Mouse (Mus musculus) testis, adult 2 months (tissue): ENCODE results near the gene Tbx19. TPM values are rescaled to one million over a fixed set of nuclear protein-coding genes. Genes with fewer than 3 reads are reported as not detected.
A peak's percentile ranks its signal among the peaks of the same experiment; 100 is the strongest.

Experiments
- H3K27ac ChIP-seq: fragments of 200-500 bp; 2 replicates; pipeline ENCODE4 v1.5.1; 2012; ENCODE audit warnings: low read depth, low read length; ENCODE audit not compliant: control insufficient read depth, insufficient read depth
- H3K27me3 ChIP-seq: fragments of 200-500 bp; 2 replicates; pipeline ENCODE4 v1.6.1; 2012; ENCODE audit warnings: mild to moderate bottlenecking, low read length, moderate library complexity; ENCODE audit not compliant: control insufficient read depth, insufficient read depth
- H3K36me3 ChIP-seq: fragments of 200-500 bp; 2 replicates; pipeline ENCODE4 v1.6.1; 2012; ENCODE audit warnings: mild to moderate bottlenecking, low read length; ENCODE audit not compliant: control insufficient read depth, insufficient read depth
- H3K4me1 ChIP-seq: fragments of 200-500 bp; 2 replicates; pipeline ENCODE4 v1.6.1; 2012; ENCODE audit warnings: low read length; ENCODE audit not compliant: control insufficient read depth, insufficient read depth
- H3K4me3 ChIP-seq: fragments of 200-500 bp; 2 replicates; pipeline ENCODE4 v1.5.1; 2012; ENCODE audit warnings: low read depth, mild to moderate bottlenecking, low read length, moderate library complexity, mixed read lengths; ENCODE audit not compliant: control insufficient read depth
- CTCF ChIP-seq: fragments of 200-500 bp; IDR thresholded peaks from 2 replicates; pipeline ENCODE4 v1.5.1; 2012; ENCODE audit warnings: low read depth, mild to moderate bottlenecking, inconsistent platforms, low read length, moderate library complexity; ENCODE audit not compliant: control insufficient read depth, insufficient read depth, insufficient replicate concordance
- POLR2A ChIP-seq: fragments of 200-500 bp; IDR thresholded peaks from 2 replicates; pipeline ENCODE4 v1.6.1; 2012; ENCODE audit warnings: low read depth, mild to moderate bottlenecking, inconsistent platforms, low read length, moderate library complexity; ENCODE audit not compliant: control insufficient read depth
- polyA plus RNA-seq: library from polyadenylated mRNA; depleted of rRNA; stranded (reverse); fragments of >200 nt; gene quantifications from 2 replicates; pipeline ENCODE4 v1.2.3, GENCODE M21; 2012

The Tbx19 gene
- polyA plus RNA-seq, 1 experiment = 21.1 TPM

DNA sequence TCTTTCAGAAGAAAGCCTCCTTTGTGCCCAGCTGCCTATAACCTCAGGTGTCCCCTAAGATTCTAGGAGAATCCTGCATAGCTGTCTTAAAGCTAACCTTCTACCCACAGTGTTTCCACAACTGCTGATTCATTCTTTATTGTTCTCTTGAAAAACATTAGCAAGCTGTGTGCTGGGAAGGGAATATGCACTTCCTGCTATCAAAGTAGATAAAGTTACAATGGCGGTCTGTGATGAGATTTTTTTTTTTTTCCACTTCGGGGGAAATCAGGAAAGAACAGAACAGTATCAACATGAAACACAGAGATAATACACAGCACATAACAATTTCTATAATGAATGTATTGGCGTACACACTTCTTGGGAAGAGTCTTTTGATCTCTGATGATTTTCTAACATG is 37.3 kb upstream of the Tbx19 start:
- H3K27me3 ChIP-seq = no peaks in the 10 kb centered on the region
- no peak overlapping the region for H3K4me3 ChIP-seq
- H3K4me1 ChIP-seq = peaks cover 7% of the 10 kb centered on the region

DNA sequence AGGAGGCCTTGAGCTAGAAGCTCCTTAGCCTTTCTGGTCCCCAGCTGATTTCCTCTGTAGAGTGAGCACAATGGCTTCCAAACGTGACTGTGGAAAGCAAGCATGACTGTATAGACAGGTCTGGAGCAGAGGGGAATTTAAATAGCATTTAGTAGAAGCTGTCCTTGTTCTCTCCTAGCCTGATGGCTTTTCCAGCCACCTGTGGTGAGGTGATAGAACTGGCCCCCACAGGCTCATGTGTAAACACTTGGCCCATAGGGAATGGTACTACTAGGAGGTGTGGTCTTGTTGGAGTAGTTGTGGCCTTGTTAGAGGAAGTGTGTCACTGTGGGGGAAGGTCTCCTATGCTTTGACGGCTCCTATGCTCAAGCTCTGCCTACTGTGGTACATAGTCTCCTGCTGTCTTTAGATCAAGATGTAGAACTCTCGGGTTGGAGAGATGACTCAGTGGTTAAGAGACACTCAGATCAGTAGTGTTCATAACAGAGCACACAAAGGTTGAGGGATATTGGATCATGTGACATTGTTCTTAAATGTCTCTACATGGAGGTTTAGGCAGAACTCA is 34.9 kb upstream of the Tbx19 start:
- H3K27ac ChIP-seq = no peak overlapping the region
- H3K27me3 ChIP-seq = no peaks in the 10 kb centered on the region
- TF ChIP-seq CTCF (no peak), POLR2A (no peak)
- H3K4me3 ChIP-seq = no peak overlapping the region
- H3K4me1 ChIP-seq = peaks cover 7% of the 10 kb centered on the region
- no peaks in the 10 kb centered on the region for H3K36me3 ChIP-seq

More for the DNA sequence above, 37.3 kb upstream of the Tbx19 start:
- H3K36me3 ChIP-seq = no peaks in the 10 kb centered on the region
- no peak overlapping the region for H3K27ac ChIP-seq
- TF ChIP-seq POLR2A (no peak), CTCF (no peak)

DNA sequence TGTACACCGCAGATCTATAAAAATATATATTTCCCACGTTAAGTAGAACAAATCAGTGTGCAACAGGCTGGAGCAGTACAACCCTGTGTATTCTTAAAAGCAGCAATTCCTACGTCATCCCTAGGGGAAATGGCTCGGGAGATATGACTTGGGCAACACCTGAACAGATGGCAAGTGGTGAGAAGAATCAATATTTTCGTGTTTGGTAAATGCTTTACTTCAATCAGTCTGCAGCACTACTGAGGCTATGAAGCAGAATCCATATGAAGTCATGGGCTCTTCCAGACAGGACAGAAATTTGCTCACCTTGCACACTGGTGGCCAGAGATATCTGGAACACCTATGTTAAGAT is 34.1 kb upstream of the Tbx19 start:
- TF ChIP-seq CTCF (no peak), POLR2A (no peak)
- peak overlapping the region; percentile 94 for H3K4me3 ChIP-seq

DNA sequence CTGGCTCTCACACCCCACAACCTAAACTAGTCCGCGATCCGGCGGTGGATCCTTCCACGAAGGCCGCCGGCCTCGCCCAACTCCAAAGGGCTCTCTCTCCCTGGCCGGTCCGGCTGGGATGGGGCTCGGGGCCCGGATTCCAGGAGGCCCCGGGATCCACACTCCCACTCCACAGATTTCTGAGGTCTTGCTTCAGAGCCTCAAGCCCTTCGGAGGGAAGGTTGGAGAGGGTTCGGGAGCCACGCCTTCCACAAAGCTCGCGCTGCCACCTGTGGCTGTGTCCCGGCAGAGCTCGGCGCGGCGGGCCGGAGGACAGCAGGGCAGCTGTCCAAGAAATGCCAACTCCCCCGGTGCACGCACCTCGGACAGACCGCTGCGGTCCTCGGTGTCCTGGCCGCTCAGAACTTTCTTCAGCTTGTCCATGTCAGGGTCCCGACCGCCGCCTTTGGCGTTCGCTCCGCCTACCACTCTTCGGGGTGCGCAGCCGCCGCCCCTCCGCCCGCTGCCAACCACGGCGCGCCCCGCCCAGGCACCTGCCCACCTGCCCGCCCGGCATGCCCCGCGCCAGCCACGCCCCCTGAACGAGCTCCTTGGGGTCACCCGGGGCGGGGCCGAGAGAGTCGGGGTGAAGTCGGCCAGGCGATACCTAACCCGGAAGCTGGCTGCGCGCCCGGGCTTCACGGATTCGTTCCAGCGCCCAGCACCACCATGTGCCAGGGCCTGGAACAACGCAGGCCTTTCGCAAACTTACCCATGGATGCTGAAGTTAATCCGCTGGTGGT is 33.5 kb upstream of the Tbx19 start, which contains the start of gene Sft2d2:
Gene Sft2d2, minus strand, starts transcription at position 559 of the 782 bp plus-strand sequence.
- H3K27me3 ChIP-seq = no peaks in the 10 kb centered on the region
- H3K4me1 ChIP-seq = peaks cover 7% of the 10 kb centered on the region
- H3K36me3 ChIP-seq = no peaks in the 10 kb centered on the region
- H3K4me3 ChIP-seq = peak within 1 kb of the TSS; percentile 94
- TF ChIP-seq POLR2A (peak; percentile 43), CTCF (peak; percentile 13; the same call in 1 of the 2 replicates)
- peak within 1 kb of the TSS; percentile 70 for H3K27ac ChIP-seq

More for the DNA sequence above, 34.1 kb upstream of the Tbx19 start:
- Histone ChIP-seq H3K27me3 (no peaks in the 10 kb centered on the region), H3K4me1 (peaks cover 7% of the 10 kb centered on the region), H3K27ac (no peak overlapping the region), H3K36me3 (no peaks in the 10 kb centered on the region)

DNA sequence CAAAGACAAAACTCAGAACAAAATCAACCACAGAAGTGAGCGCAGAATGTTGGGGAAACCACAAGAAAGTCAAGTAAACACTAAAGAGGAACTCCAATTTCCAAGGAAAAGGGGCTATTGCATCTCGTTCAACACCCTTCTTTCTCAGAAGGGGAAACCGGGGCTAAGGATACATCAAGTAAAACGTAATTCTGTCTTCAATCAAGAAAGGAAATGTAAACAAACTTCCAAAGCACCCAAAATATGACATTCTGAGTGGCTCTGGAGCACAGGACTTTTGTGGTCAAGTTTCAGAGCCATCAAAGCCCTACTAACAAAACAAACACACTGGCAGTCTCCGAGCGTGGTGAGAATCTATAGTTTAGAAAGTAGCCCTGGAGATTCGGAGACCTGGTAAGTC is 32.9 kb upstream of the Tbx19 start:
- Histone ChIP-seq H3K27ac (peak overlapping the region; percentile 70), H3K36me3 (no peaks in the 10 kb centered on the region), H3K4me1 (peaks cover 7% of the 10 kb centered on the region), H3K4me3 (peak overlapping the region; percentile 94), H3K27me3 (no peaks in the 10 kb centered on the region)
- TF ChIP-seq POLR2A (no peak), CTCF (no peak)

DNA sequence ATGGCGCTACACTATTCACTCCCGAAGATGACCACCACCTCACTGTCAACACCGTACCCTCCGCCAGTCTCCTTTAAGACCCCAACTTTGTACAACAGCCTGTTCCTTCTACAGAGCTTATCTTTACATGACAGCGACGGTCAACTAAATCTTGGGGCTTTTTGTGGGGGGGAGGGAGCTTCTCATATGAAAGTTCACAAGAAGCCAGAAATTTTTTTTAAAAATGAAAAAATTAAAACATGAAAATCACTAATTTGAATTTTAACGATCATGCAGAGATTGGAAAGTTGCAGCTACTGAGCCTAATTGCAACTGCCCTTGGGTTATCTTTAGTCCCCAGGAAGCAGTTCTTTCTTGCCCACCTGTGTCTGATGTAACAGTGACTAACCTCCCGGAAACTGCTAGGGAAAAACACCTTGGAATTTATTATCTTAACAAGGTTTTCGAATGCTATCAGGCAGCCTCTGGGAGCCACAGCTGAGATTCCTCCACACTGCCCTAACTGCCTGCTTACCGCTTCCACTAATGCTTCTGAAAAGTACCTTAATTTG is 32.2 kb upstream of the Tbx19 start:
- no peak for TF ChIP-seq POLR2A
- no peak for TF ChIP-seq CTCF
- no peaks in the 10 kb centered on the region for H3K36me3 ChIP-seq
- H3K27ac ChIP-seq = no peak overlapping the region; the same call in 1 of the 2 replicates
- H3K27me3 ChIP-seq = no peaks in the 10 kb centered on the region
- H3K4me1 ChIP-seq = peaks cover 7% of the 10 kb centered on the region
- H3K4me3 ChIP-seq = no peak overlapping the region

DNA sequence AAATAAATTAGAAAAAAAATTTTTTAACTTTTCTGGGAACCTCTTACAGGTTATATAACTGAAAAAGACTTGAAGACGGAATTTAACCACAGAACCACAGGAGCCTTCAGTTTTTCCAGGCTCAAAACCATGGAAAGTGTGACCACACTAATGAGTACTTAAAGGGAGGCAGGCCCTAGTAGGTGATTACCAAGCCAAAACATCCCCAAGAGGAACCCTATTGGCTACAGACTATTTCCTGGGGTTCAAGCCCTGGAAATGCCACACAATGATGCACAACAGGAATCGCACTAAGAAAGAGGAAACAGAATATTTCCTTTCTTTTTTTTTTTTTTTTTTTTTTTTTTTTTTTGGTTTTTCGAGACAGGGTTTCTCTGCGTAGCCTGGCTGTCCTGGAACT is 31.5 kb upstream of the Tbx19 start:
- Histone ChIP-seq H3K4me1 (peaks cover 7% of the 10 kb centered on the region), H3K27me3 (no peaks in the 10 kb centered on the region), H3K36me3 (no peaks in the 10 kb centered on the region), H3K4me3 (no peak overlapping the region), H3K27ac (no peak overlapping the region)
- TF ChIP-seq CTCF = no peak
- TF ChIP-seq POLR2A = no peak
